Mouse (Mus musculus) cerebellum, adult 8-10 months (tissue): ENCODE data around the gene Numbl.

ENCODE experiments used
- DNase-seq: peaks from one replicate; pipeline ENCODE4 v3.0.0; 2022

Numbl gene

DNA sequence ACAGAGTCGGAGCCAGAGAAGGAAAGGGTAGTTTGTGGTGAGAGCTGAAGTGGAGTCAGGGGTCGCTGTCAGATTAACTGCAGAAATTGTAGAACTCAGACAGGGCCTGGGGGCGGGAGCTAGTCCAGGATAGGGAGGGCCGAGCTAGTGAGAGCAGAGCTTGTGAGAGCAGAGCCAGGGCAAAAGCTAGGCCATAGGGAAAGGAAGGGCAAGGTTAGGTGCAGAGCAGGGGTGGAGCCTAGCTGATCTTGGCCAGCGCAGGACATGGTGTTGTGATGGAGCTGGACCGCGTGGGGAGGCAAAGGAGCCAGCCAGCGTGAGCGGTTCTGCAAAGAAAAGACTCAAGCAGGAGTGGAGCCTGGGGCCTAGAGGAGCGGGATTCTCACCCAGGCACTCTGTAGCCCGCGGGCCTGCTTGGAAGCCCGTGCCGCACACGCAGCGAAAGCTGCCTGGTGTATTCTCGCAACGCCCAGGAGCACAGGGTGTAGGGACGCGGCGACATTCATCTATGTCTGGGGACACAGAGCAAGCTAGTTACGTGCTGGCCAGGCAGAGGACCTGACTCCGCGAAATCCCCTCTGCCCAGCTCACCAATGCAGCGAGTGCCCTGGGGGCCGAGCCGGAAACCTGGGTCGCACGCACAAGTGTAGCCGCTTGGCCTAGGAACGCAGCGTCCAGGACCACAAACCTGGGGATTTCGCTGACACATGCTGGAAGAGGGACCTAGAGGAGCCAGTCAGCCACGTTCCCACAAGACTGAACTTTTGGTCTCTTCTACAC is 68.1 kb downstream of the Numbl start:
- DNase-seq = peak; percentile 49

DNA sequence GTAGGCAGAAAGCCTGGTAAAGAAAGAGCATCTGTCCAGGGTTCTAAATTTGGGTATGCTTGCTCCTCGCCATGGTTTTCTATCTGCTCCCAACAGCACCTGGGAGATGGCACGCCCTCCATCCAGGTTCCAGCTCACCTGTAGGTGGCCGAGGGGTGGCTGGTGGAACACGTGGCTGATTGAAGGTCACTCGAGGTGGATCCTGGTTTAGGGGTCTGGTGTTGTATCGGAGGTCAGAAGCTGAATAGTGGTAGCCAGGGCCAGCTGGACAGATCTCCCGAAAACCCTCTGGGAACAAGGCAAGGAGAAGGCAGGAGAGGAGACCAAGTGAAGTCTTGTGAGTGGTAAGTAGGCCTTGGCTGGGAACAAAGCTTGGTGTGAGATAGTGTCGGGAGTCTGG is 69.3 kb downstream of the Numbl start:
- no peak for DNase-seq

DNA sequence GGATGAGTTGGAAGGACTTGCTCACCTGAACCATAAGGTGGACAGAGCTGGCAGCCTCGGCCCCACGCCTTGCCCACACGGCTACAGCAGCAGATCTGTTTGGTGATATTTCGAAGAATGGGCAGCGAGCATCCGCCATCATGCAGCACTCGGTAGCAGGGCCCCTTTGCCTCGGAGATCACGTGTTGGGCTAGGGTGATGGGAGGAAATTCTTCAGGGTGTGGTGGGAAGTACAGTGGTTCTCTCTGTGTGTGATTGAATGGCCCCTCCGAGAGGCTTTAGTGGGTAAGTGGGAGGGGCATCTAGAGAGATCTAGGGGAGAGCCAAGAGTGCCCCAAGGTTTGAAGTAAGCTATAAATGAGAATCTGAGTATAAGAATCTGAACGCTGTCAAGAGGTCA is 69.9 kb downstream of the Numbl start:
- DNase-seq = no peak

DNA sequence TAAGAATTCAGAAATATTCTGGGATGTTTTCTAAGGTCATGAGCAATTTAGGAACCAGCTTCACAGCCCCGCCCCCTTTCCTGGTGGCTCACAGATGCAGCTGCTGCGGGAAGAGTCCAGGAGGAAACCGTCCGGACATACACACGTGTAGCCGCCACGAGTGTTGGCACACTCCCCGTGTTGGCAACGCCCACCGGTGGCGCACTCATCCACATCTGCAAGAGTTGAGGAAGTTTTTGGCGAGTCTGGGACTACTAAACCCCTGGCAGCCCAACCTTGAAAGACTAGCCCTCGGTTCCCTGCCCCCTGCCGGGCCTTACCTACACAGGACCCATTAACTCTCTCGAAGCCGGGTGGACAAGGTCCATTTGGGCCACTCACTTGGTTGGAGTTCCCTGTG is 70.4 kb downstream of the Numbl start:
- DNase-seq = no peak

DNA sequence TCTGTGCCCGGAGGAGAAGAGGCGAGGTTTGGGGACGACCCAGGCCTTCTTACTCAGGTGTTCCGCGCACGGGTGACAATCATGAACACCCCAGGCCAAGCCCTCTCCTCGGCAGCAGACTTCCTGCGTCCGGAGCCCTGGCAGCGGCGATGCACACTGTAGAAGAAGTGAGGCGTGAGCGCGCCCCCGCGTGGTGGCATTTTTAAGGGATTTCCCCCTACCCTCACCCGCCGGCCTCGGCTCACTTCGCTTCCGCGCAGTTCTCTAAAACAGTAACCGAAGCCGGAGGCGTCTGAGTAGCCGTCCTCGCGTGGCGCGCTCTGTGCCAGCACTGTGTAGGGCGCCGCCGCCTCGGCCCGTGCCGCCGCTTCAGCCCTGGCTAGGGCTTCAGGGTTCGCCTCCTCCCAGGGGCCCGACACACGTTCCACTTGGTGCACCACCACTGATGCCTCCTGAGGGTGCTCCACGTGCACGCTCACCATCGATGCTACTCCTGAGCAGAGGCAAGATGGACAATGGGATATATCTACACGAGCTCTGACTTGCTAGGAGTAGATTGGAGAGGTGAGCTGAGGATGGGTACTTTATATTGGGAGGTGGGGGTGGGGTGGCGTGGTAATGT is 71.2 kb downstream of the Numbl start:
- peak; percentile 78 for DNase-seq

DNA sequence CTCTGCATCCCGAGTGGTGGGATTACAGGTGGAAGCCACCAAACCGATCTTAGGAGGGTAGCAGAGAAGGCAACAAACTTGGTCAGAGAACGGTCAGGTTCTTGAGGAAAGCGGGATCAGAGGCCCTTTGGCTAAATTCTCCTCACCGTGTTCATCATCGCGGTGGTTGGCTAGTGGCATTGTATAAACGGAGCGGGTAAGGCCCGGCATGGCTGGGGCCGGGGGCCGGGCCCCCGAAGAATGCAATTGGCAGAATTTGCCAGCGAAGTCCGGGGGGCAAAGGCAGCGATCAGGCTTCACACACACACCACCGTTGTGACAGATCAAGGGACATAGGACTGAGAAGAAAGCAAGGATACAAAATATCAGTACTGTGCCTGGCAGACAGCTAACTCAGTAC is 71.7 kb downstream of the Numbl start:
- no peak for DNase-seq

DNA sequence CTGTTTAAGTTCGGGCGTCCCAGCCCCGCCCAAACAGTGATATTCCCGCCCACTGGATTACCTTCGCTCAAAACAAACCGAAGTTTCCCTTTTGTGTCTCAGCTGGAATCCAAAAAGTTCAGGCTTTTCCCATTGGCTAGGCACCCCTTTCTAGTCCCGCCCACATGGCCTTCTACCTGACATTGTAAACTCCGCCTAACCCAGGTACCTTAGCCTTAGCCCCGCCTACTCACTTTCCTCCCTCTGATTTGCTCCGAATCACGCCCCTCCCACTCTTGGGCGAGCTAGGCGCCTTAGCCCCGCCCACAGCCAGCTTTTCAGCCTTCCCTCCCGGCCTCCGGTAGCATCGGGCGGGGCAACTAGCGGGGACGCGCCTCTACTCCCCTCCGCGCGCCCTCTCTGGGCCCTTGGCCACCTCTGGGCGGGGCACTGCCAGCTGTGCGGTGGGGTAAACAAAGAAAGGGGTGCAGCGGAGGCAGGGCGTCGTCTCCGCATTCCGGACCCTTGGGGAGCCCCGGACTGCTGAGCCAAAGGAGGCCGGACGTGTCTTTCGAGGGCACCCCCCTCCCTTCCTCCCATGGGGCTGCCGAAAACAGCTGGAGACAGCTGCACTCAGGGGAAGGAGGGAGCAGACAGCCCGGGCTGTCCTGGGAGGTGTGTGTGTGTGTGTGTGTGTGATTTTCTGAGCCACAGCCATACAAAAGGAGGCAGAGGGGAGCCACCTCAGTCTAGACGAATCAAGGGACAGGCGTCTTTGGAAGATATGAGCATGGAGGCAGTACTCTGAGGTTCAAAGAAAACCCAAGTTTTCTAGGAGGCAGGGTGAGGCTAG is 72.7 kb downstream of the Numbl start:
- no peak for DNase-seq

DNA sequence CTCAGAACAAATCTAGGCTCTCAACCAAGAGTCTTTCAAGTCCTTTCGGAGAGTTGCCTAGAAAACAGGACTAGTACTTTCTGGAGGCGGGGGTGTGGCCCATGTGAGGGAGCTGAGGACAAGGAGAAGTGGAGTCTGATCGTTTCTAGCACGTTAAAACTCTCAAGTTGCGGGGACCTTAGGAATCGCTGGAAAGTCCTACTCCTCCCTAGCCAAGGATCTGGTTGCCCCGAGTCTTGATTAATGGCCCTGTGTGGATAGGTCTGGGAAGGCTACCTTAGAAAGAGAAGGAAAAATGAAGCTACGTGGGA is 73.3 kb downstream of the Numbl start:
- no peak for DNase-seq
